Mouse (Mus musculus): ENCODE measurements at regions not wholly inside any gene's neighbourhood (a gene's known extent, or its start where the extent isn't known, plus 50 kb on each side); places are given as distances from the start of the nearest gene placed in this dataset.

GRCm38 (mm10) chr1:72963449-72963848 is 52.3 kb downstream of the Tnp1 start:
- peak; percentile 46 for DNase-seq

GRCm38 (mm10) chr1:72960241-72960653 is 55.5 kb downstream of the Tnp1 start:
- no peak for DNase-seq

GRCm38 (mm10) chr1:72955387-72955786 is 60.3 kb downstream of the Tnp1 start:
- no peak for DNase-seq

GRCm38 (mm10) chr1:72952896-72953295 is 62.8 kb downstream of the Tnp1 start:
- no peak for DNase-seq

- no peak for DNase-seq
Measured at GRCm38 (mm10) chr1:72951802-72952201, 63.9 kb downstream of the Tnp1 start.

GRCm38 (mm10) chr1:72951365-72951764 is 64.3 kb downstream of the Tnp1 start:
- no peak for DNase-seq

GRCm38 (mm10) chr1:72946235-72946634 is 69.5 kb downstream of the Tnp1 start:
- DNase-seq: no peak

- no peak for DNase-seq
Measured at GRCm38 (mm10) chr1:72945750-72946102, 70.0 kb downstream of the Tnp1 start.

- DNase-seq: no peak
Measured at GRCm38 (mm10) chr1:72944805-72945749, 70.4 kb upstream of the Igfbp5 start.

GRCm38 (mm10) chr1:72944221-72944620 is 69.5 kb upstream of the Igfbp5 start:
- no peak for DNase-seq

GRCm38 (mm10) chr1:72943082-72943481 is 68.4 kb upstream of the Igfbp5 start:
- no peak for DNase-seq

GRCm38 (mm10) chr1:72942351-72942750 is 67.7 kb upstream of the Igfbp5 start:
- DNase-seq: no peak

GRCm38 (mm10) chr1:72939948-72940347 is 65.3 kb upstream of the Igfbp5 start:
- no peak for DNase-seq

GRCm38 (mm10) chr1:72936681-72937465 is 62.2 kb upstream of the Igfbp5 start:
- peak; percentile 19 for DNase-seq

GRCm38 (mm10) chr1:72936231-72936630 is 61.5 kb upstream of the Igfbp5 start:
- no peak for DNase-seq

GRCm38 (mm10) chr1:72935084-72935483 is 60.4 kb upstream of the Igfbp5 start:
- DNase-seq: no peak

GRCm38 (mm10) chr1:72929774-72930173 is 55.1 kb upstream of the Igfbp5 start:
- no peak for DNase-seq

All from right cerebral cortex, adult 18-20 months (tissue).